Mouse (Mus musculus) MEL (cell line): ENCODE data around the gene Itpka. TPM values are rescaled to one million over a fixed set of nuclear protein-coding genes. Genes with fewer than 3 reads are reported as not detected.

ENCODE experiments used
- DNase-seq: peaks from one replicate; pipeline ENCODE4 v3.0.0; 2011; ENCODE audit warnings: low read depth, low spot score
- H3K27ac ChIP-seq: 2 replicates; pipeline ENCODE4 v1.5.1; 2012; ENCODE audit warnings: low read depth, mild to moderate bottlenecking, control low read depth, low read length, moderate library complexity; ENCODE audit not compliant: control insufficient read depth
- H3K27me3 ChIP-seq, 2 experiments: fragments of 150-350 bp in 1 of 2; sonication (generic) in 1 of 2; 2 replicates each; pipeline ENCODE4 v1.6.1; 2012; ENCODE audit warnings: low read length in 2 of 2, mild to moderate bottlenecking in 2 of 2, improper control_type of control experiment in 1 of 2, moderate library complexity in 1 of 2; ENCODE audit not compliant: insufficient read depth in 2 of 2, control insufficient read depth in 1 of 2
- H3K36me3 ChIP-seq, 2 experiments: 2 replicates each; pipeline ENCODE4 v1.6.1; 2012 to 2014; ENCODE audit warnings: low read length in 2 of 2, improper control_type of control experiment in 1 of 2, inconsistent platforms in 1 of 2, mild to moderate bottlenecking in 1 of 2; ENCODE audit not compliant: insufficient read depth in 2 of 2, control insufficient read depth in 1 of 2
- H3K4me1 ChIP-seq, 2 experiments: fragments of 150-350 bp in 1 of 2; sonication (generic) in 1 of 2; 2 replicates each; pipeline ENCODE4 v1.6.1; 2012; ENCODE audit warnings: low read length in 2 of 2, improper control_type of control experiment in 1 of 2, mild to moderate bottlenecking in 1 of 2; ENCODE audit not compliant: insufficient read depth in 2 of 2, control insufficient read depth in 1 of 2
- H3K4me3 ChIP-seq, 2 experiments: fragments of 150-350 bp in 1 of 2; sonication (generic) in 1 of 2; 2 replicates each; pipeline ENCODE4 v1.5.1; 2012; ENCODE audit warnings: low read depth in 2 of 2, low read length in 2 of 2, mild to moderate bottlenecking in 2 of 2, moderate library complexity in 2 of 2, control low read depth in 1 of 2, improper control_type of control experiment in 1 of 2; ENCODE audit not compliant: control insufficient read depth in 1 of 2, insufficient read depth in 1 of 2
- H3K79me2 ChIP-seq: 2 replicates; pipeline ENCODE4 v1.6.1; 2012; ENCODE audit warnings: mild to moderate bottlenecking, low read length, moderate library complexity; ENCODE audit not compliant: control insufficient read depth, poor library complexity, insufficient read depth
- H3K9ac ChIP-seq: 2 replicates; pipeline ENCODE4 v1.6.1; 2012; ENCODE audit warnings: low read depth, mild to moderate bottlenecking, control low read depth, low read length, moderate library complexity; ENCODE audit not compliant: control insufficient read depth, poor library complexity, severe bottlenecking
- H3K9me3 ChIP-seq: fragments of 150-350 bp; sonication (generic); replicated peaks from 2 replicates; pipeline ENCODE4 v1.6.1; 2012; ENCODE audit warnings: mild to moderate bottlenecking, low read length, improper control_type of control experiment, moderate library complexity; ENCODE audit not compliant: insufficient read depth
- BHLHE40 ChIP-seq: IDR thresholded peaks from 2 replicates; pipeline ENCODE4 v1.6.1; 2012; ENCODE audit warnings: low read depth, mild to moderate bottlenecking, inconsistent platforms, low read length, improper control_type of control experiment, borderline replicate concordance
- CHD1 ChIP-seq: IDR thresholded peaks from 2 replicates; pipeline ENCODE4 v1.6.1; 2012; ENCODE audit warnings: low read depth, mild to moderate bottlenecking, inconsistent platforms, low read length, improper control_type of control experiment
- CHD2 ChIP-seq: IDR thresholded peaks from 2 replicates; pipeline ENCODE4 v1.6.1; 2011; ENCODE audit warnings: low read length, improper control_type of control experiment
- E2F4 ChIP-seq: IDR thresholded peaks from 2 replicates; pipeline ENCODE4 v1.6.1; 2011; ENCODE audit warnings: low read depth, low read length, improper control_type of control experiment, borderline replicate concordance
- EP300 ChIP-seq, 2 experiments: IDR thresholded peaks; 2 replicates each; pipeline ENCODE4 v1.6.1; 2011; ENCODE audit warnings: improper control_type of control experiment in 2 of 2, low read length in 2 of 2, low read depth in 1 of 2, mild to moderate bottlenecking in 1 of 2
- ETS1 ChIP-seq: IDR thresholded peaks from 2 replicates; pipeline ENCODE4 v1.6.1; 2012; ENCODE audit warnings: low read depth, mild to moderate bottlenecking, inconsistent platforms, low read length, improper control_type of control experiment, moderate library complexity
- JUND ChIP-seq: IDR thresholded peaks from 2 replicates; pipeline ENCODE4 v1.6.1; 2011; ENCODE audit warnings: low read depth, mild to moderate bottlenecking, improper control_type of control experiment, low read length
- KAT2A ChIP-seq: conservative IDR thresholded peaks from 2 replicates; pipeline ENCODE4 v1.6.1; 2012; ENCODE audit warnings: low read depth, low read length, improper control_type of control experiment, inconsistent platforms
- MAZ ChIP-seq: IDR thresholded peaks from 2 replicates; pipeline ENCODE4 v1.6.1; 2012; ENCODE audit warnings: low read depth, mild to moderate bottlenecking, inconsistent platforms, low read length, improper control_type of control experiment
- MYC ChIP-seq: IDR thresholded peaks from 2 replicates; pipeline ENCODE4 v1.6.1; 2011; ENCODE audit warnings: low read depth, mild to moderate bottlenecking, low read length, improper control_type of control experiment, moderate library complexity
- RCOR1 ChIP-seq: IDR thresholded peaks from 2 replicates; pipeline ENCODE4 v1.6.1; 2012; ENCODE audit warnings: low read depth, mild to moderate bottlenecking, inconsistent platforms, low read length, improper control_type of control experiment
- SIN3A ChIP-seq: IDR thresholded peaks from 2 replicates; pipeline ENCODE4 v1.6.1; 2012; ENCODE audit warnings: low read length, improper control_type of control experiment, inconsistent platforms
- TAL1 ChIP-seq: IDR thresholded peaks from 2 replicates; pipeline ENCODE4 v1.6.1; 2012; ENCODE audit warnings: mild to moderate bottlenecking, inconsistent platforms, low read length, moderate library complexity, mixed read lengths
- USF2 ChIP-seq, 2 experiments: IDR thresholded peaks; 2 replicates each; pipeline ENCODE4 v1.6.1; 2011 to 2012; ENCODE audit warnings: improper control_type of control experiment in 2 of 2, low read length in 2 of 2, borderline replicate concordance in 1 of 2, inconsistent platforms in 1 of 2, low read depth in 1 of 2, mild to moderate bottlenecking in 1 of 2; ENCODE audit not compliant: insufficient read depth in 1 of 2
- ZNF384 ChIP-seq: IDR thresholded peaks from 2 replicates; pipeline ENCODE4 v1.6.1; 2012; ENCODE audit warnings: low read depth, mild to moderate bottlenecking, inconsistent platforms, low read length, improper control_type of control experiment
- polyA plus RNA-seq, 2 experiments: library from polyadenylated mRNA; stranded (reverse) in 1 of 2; unstranded in 1 of 2; fragments of >175 nt in 1 of 2; fragments of >200 nt in 1 of 2; gene quantifications; 2 replicates each; pipeline versions ENCODE4 v1.2.1 to v1.2.4; 2012; ENCODE audit warnings: low replicate concordance in 2 of 2, low read depth in 1 of 2; ENCODE audit not compliant: insufficient read length in 2 of 2, insufficient read depth in 1 of 2, missing spikeins in 1 of 2
- total RNA-seq: library from RNA; depleted of rRNA; stranded (reverse); fragments of 300-350 nt; gene quantifications from 2 replicates; pipeline ENCODE4 v1.2.3, GENCODE M21; 2012

Gene Itpka
- total and polyA plus RNA-seq, 3 experiments, result 2.1 to 3.1 TPM; not detected in 1

- DNase-seq, result no peak
Observed at GRCm38 (mm10) chr2:119747554-119747953, 5.4 kb downstream of the Itpka start.

DNA sequence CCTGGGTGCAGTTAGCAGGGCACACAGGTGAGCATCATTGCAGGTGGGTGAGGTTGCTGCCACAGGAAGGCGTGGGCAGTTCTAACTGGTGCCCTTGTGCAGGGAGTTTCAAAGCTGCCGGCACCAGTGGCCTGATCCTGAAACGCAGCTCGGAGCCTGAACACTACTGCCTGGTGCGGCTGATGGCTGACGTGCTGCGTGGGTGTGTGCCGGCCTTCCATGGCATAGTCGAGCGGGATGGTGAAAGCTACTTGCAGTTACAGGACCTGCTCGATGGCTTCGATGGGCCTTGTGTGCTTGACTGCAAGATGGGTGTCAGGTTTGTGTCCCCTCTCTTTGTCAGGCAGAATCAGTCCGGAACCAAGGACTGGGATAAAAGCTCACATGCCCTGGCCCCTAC is 7.1 kb downstream of the Itpka start:
- TF ChIP-seq CHD2 (no peak), ZNF384 (no peak), JUND (no peak), CHD1 (no peak), KAT2A (no peak), MAZ (no peak), BHLHE40 (no peak), EP300 (IDR thresholded peaks at IDR 0.05; ENCODE audit: low read depth in 1 of 2, low read length in 2 of 2) (no peak), SIN3A (no peak)
- no peaks in the 10 kb centered on the region for H3K9me3 ChIP-seq
- no peaks in the 10 kb centered on the region for H3K36me3 ChIP-seq
- DNase-seq, result no peak
- no peak overlapping the region for H3K27ac ChIP-seq
- H3K4me1 ChIP-seq, result no peaks in the 10 kb centered on the region
- no peaks in the 10 kb centered on the region for H3K79me2 ChIP-seq
- H3K27me3 ChIP-seq, result no peaks in the 10 kb centered on the region
- H3K9ac ChIP-seq, result no peak overlapping the region
- H3K4me3 ChIP-seq, result no peak overlapping the region

More at GRCm38 (mm10) chr2:119747554-119747953, 5.4 kb downstream of the Itpka start:
- H3K27me3 ChIP-seq, result no peaks in the 10 kb centered on the region
- H3K79me2 ChIP-seq, result no peaks in the 10 kb centered on the region
- H3K9me3 ChIP-seq, result no peaks in the 10 kb centered on the region
- no peak overlapping the region for H3K4me3 ChIP-seq
- TF ChIP-seq MYC (no peak), TAL1 (no peak), ETS1 (no peak), SIN3A (no peak), USF2 (IDR thresholded peaks at IDR 0.05; ENCODE audit: borderline replicate concordance in 1 of 2, insufficient read depth in 1 of 2, low read depth in 1 of 2, low read length in 2 of 2) (no peak), E2F4 (no peak), RCOR1 (no peak), JUND (no peak)
- H3K27ac ChIP-seq, result no peak overlapping the region
- no peak overlapping the region for H3K9ac ChIP-seq
- no peaks in the 10 kb centered on the region for H3K36me3 ChIP-seq
- H3K4me1 ChIP-seq, result no peaks in the 10 kb centered on the region

DNA sequence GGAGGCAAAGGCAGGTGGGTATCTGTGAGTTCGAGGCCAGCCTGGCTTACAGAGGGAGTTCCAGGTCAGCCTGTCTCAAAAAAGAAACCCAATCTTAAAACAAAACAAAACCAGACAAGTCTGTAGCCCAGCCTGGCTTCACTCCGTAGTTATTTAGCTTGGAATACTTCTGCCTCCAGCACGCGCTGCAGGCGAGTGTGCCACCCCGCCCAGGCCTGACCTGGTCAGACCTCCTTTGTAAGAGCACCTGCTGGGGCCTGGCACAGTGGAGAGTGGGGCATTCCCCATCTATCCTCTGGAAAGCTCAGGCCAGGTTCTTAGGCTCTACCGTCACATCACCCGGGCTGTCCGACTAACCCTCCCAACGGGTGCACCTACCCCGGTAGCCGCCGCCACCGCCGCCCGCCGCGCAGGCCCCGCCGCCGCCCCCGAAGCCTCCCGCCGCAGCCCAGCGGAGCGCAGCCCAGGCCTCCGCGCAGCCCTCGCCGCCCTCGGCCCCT is 15.5 kb downstream of the Itpka start:
- Histone ChIP-seq H3K9ac (peak overlapping the region; percentile 59), H3K27ac (no peak overlapping the region), H3K27me3 (no peaks in the 10 kb centered on the region)

More for the DNA sequence above, 15.5 kb downstream of the Itpka start:
- TF ChIP-seq USF2 (IDR thresholded peaks at IDR 0.05; ENCODE audit: borderline replicate concordance in 1 of 2, insufficient read depth in 1 of 2, low read depth in 1 of 2, low read length in 2 of 2), result no peak
- TF ChIP-seq, all 39 proteins: peak for 0
- no peaks in the 10 kb centered on the region for H3K9me3 ChIP-seq
- peak overlapping the region; percentile 48 to 67; a peak in 3 of 4 replicates for H3K4me3 ChIP-seq
- no peaks in the 10 kb centered on the region for H3K4me1 ChIP-seq
- H3K79me2 ChIP-seq, result no peaks in the 10 kb centered on the region
- no peaks in the 10 kb centered on the region for H3K36me3 ChIP-seq
- DNase-seq, result no peak
